Comparison of ENCODE assay signal across 18 mouse cellular contexts in the genomic region with DNA sequence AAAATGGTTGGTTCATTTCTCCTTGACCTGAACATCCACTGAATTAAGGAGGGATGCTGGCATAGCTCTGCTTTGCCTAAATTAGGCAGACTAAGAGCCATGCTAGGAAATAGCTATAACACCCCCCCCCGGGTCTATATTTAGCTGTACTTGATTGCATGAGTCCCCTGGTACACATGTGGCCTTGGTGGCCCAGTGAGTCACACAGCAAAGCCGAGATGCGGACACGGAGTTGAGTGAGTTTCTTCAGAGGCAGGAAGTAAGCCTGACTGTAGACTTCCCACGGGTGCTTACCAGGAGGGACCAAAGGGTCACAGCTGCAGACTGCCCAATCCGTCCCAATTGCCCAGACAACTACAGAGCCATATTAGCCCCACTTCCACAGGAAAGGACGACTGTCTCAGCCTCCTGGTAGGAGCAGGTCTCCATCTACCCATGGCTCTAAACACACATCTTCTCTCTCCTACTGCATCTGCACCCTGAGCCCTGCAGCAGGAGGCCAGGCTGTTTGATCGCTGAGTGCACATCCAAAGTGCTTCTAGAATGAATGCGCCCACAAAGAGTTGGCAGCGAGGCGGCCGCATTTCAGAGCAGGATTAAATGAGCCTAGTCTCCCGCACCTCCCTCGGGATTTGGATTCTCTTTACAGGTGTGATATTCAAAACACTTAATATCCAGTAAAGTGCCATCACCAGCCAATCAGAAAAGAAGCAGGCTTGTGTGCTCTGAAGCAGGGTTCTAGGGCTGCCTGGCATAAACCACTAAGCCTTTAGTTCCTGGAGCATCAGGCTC. TPM values are rescaled to one million over a fixed set of nuclear protein-coding genes. Genes with fewer than 3 reads are reported as not detected.
DNase-seq lines count a peak whose midpoint lies in the region; ATAC-seq and TF ChIP-seq lines count a peak whose summit lies in the region.
"Had no signal": no experiment of that assay in that cellular context is flagged by ENCODE, and none has a peak within 500 bp of the region (broad histone marks: within the 10 kb centered on the region; RNA-seq: fewer than 3 reads in every experiment).

No protein-coding gene starts in this region.

- no peak overlapping the region for H3K4me3 ChIP-seq in embryonic facial prominence, embryonic 14.5 days (ENCODE audit: low read depth, low read length)
- no peak overlapping the region for H3K4me3 ChIP-seq in embryonic facial prominence, embryonic 10.5 days
- H3K4me3 ChIP-seq in lung, embryonic 15.5 days = no peak overlapping the region
- H3K4me3 ChIP-seq in stomach, postnatal 0 days (ENCODE audit: low read depth, low read length) = no peak overlapping the region
- H3K4me3 ChIP-seq: embryonic facial prominence, embryonic 15.5 days; intestine, embryonic 15.5 days; midbrain, embryonic 13.5 days; neural tube, embryonic 12.5 days had no signal

- no peaks in the 10 kb centered on the region for H3K36me3 ChIP-seq in embryonic facial prominence, embryonic 14.5 days (ENCODE audit: control insufficient read depth, insufficient read depth, low read length)
- H3K36me3 ChIP-seq in embryonic facial prominence, embryonic 10.5 days (replicated peaks) = no peaks in the 10 kb centered on the region
- H3K36me3 ChIP-seq in lung, embryonic 15.5 days = no peaks in the 10 kb centered on the region
- no peaks in the 10 kb centered on the region for H3K36me3 ChIP-seq in stomach, postnatal 0 days (ENCODE audit: control insufficient read depth, insufficient read depth, low read length)
- H3K36me3 ChIP-seq: embryonic facial prominence, embryonic 15.5 days; G1E; intestine, embryonic 15.5 days; midbrain, embryonic 13.5 days; neural tube, embryonic 12.5 days had no signal

- no peaks in the 10 kb centered on the region for H3K27me3 ChIP-seq in embryonic facial prominence, embryonic 14.5 days (replicated peaks; ENCODE audit: control insufficient read depth, insufficient read depth, low read length)
- H3K27me3 ChIP-seq in embryonic facial prominence, embryonic 10.5 days (replicated peaks; ENCODE audit: low read depth, poor library complexity, severe bottlenecking) = no peaks in the 10 kb centered on the region
- H3K27me3 ChIP-seq in lung, embryonic 15.5 days = no peaks in the 10 kb centered on the region
- no peaks in the 10 kb centered on the region for H3K27me3 ChIP-seq in stomach, postnatal 0 days (ENCODE audit: control insufficient read depth, insufficient read depth, low read length)
- H3K27me3 ChIP-seq: embryonic facial prominence, embryonic 15.5 days; intestine, embryonic 15.5 days; midbrain, embryonic 13.5 days; neural tube, embryonic 12.5 days had no signal

- H3K9ac ChIP-seq in embryonic facial prominence, embryonic 14.5 days (ENCODE audit: low read depth, low read length) = no peak overlapping the region
- no peak overlapping the region for H3K9ac ChIP-seq in lung, embryonic 15.5 days
- no peak overlapping the region for H3K9ac ChIP-seq in stomach, postnatal 0 days (ENCODE audit: low read length)
- H3K9ac ChIP-seq: embryonic facial prominence, embryonic 15.5 days; intestine, embryonic 15.5 days; midbrain, embryonic 13.5 days; neural tube, embryonic 12.5 days had no signal

- no peak overlapping the region for H3K4me2 ChIP-seq in embryonic facial prominence, embryonic 14.5 days (ENCODE audit: low read depth, low read length)
- no peak overlapping the region for H3K4me2 ChIP-seq in lung, embryonic 15.5 days
- H3K4me2 ChIP-seq in stomach, postnatal 0 days (replicated peaks; ENCODE audit: low read depth) = no peak overlapping the region
- H3K4me2 ChIP-seq: embryonic facial prominence, embryonic 15.5 days; intestine, embryonic 15.5 days; midbrain, embryonic 13.5 days; neural tube, embryonic 12.5 days had no signal

- TF ChIP-seq CTCF in stomach, postnatal 0 days (IDR thresholded peaks at IDR 0.05; ENCODE audit: low read depth) = no peak

- ATAC-seq in embryonic facial prominence, embryonic 14.5 days (ENCODE audit: low read depth) = 0 out of 2 replicates have a peak, but pooled peaks have one; percentile 5
- 0 out of 2 replicates have a peak, but pooled peaks have one; percentile 39 for ATAC-seq in lung, embryonic 15.5 days (ENCODE audit: borderline replicate concordance, extremely low read depth, low FRiP score, low TSS enrichment)
- 0 out of 2 replicates have a peak, but pooled peaks have one; percentile 40 for ATAC-seq in stomach, postnatal 0 days (ENCODE audit: low FRiP score, low TSS enrichment)
- ATAC-seq in megakaryocyte-erythroid progenitor cell, adult 5-6 weeks (replicated peaks; ENCODE audit: low FRiP score, low TSS enrichment, poor library complexity, severe bottlenecking) = no peak
- ATAC-seq: forebrain, embryonic 16.5 days; intestine, embryonic 15.5 days; lung, postnatal 0 days; midbrain, embryonic 13.5 days had no signal

- no peak overlapping the region for H3K27ac ChIP-seq in embryonic facial prominence, embryonic 14.5 days (replicated peaks; ENCODE audit: low read depth, low read length)
- H3K27ac ChIP-seq in embryonic facial prominence, embryonic 10.5 days (replicated peaks) = no peak overlapping the region
- no peak overlapping the region for H3K27ac ChIP-seq in lung, embryonic 15.5 days
- H3K27ac ChIP-seq in stomach, postnatal 0 days (replicated peaks) = no peak overlapping the region
- H3K27ac ChIP-seq: embryonic facial prominence, embryonic 15.5 days; intestine, embryonic 15.5 days; midbrain, embryonic 13.5 days; neural tube, embryonic 12.5 days had no signal

- TF ChIP-seq EP300 in stomach, postnatal 0 days (optimal IDR thresholded peaks at IDR 0.05) = no peak

- 68% methylated on average over 14 of the region's 14 CpGs for WGBS in embryonic facial prominence, embryonic 14.5 days
- WGBS in embryonic facial prominence, embryonic 10.5 days = 74% methylated on average over 14 of the region's 14 CpGs
- 62% methylated on average over 14 of the region's 14 CpGs for WGBS in lung, embryonic 15.5 days
- WGBS in stomach, postnatal 0 days = 71% methylated on average over 14 of the region's 14 CpGs

- H3K9me3 ChIP-seq in embryonic facial prominence, embryonic 14.5 days (ENCODE audit: control insufficient read depth, low read length) = no peaks in the 10 kb centered on the region
- no peaks in the 10 kb centered on the region for H3K9me3 ChIP-seq in embryonic facial prominence, embryonic 10.5 days
- H3K9me3 ChIP-seq in lung, embryonic 15.5 days = no peaks in the 10 kb centered on the region
- H3K9me3 ChIP-seq in stomach, postnatal 0 days (ENCODE audit: control insufficient read depth, low read length) = no peaks in the 10 kb centered on the region
- H3K9me3 ChIP-seq: embryonic facial prominence, embryonic 15.5 days; G1E; intestine, embryonic 15.5 days; midbrain, embryonic 13.5 days; neural tube, embryonic 12.5 days had no signal

- peaks cover 8% of the 10 kb centered on the region for H3K4me1 ChIP-seq in embryonic facial prominence, embryonic 14.5 days (ENCODE audit: control insufficient read depth, insufficient read depth, low read length)
- peaks cover 28% of the 10 kb centered on the region for H3K4me1 ChIP-seq in embryonic facial prominence, embryonic 10.5 days
- H3K4me1 ChIP-seq in lung, embryonic 15.5 days = no peaks in the 10 kb centered on the region
- H3K4me1 ChIP-seq in stomach, postnatal 0 days (replicated peaks; ENCODE audit: control insufficient read depth, insufficient read depth) = no peaks in the 10 kb centered on the region
- H3K4me1 ChIP-seq: intestine, embryonic 15.5 days had no signal

- DNase-seq in embryonic facial prominence, embryonic 14.5 days (ENCODE audit: low spot score) = peak; percentile 55
- no peak for DNase-seq in embryonic facial prominence, embryonic 10.5 days (ENCODE audit: low spot score)
- no peak for DNase-seq in lung, adult 18-20 months
- DNase-seq in heart, adult 9 months (ENCODE audit: low spot score in 2 of 2) = peak; percentile 8 to 34
- no peak for DNase-seq in stomach, postnatal 0 days (ENCODE audit: low spot score)
- no peak for DNase-seq in ovary, postnatal 14 days (ENCODE audit: low spot score)
- DNase-seq: B cell, adult 2 months; cerebellum, adult 9-11 months; kidney, postnatal 14 days had no signal

RNA-seq across cellular contexts. Expression of a gene that starts 29.9 kb away (rescaled TPM):
- polyA plus RNA-seq in embryonic facial prominence, embryonic 14.5 days (2014; fragmentation: Nextera tagmentation; extraction: Ambion mirVana) = 76.3 and 81.4 TPM in 2 replicates
- polyA plus RNA-seq in embryonic facial prominence, embryonic 10.5 days (2016; fragmentation: Nextera tagmentation; extraction: Ambion mirVana) = 214 and 221 TPM in 2 replicates
- 166 and 171 TPM in 2 replicates for polyA plus RNA-seq in lung, embryonic 15.5 days (2015; fragmentation: Nextera tagmentation; extraction: Ambion mirVana)
- 54.9 TPM in 2 replicates for polyA plus RNA-seq in stomach, postnatal 0 days (2015; fragmentation: Nextera tagmentation; extraction: Ambion mirVana)
- total RNA-seq in megakaryocyte-erythroid progenitor cell, adult 5-6 weeks (2014; fragmentation: Nextera tagmentation) = 258 and 281 TPM in 2 replicates
- 371 and 387 TPM in 2 replicates for total RNA-seq in megakaryocyte-erythroid progenitor cell, adult 5-6 weeks (2017)

Comparison
In these comparisons a context has a peak if more than half of its experiments do, and no peak if none do; other contexts are left out.
1. DNase-seq: peak in embryonic facial prominence, embryonic 14.5 days (single experiment) and heart, adult 9 months (2 of 2); none in embryonic facial prominence, embryonic 10.5 days (single experiment), lung, adult 18-20 months (0 of 2), stomach, postnatal 0 days (single experiment) and ovary, postnatal 14 days (single experiment).